Mouse (Mus musculus) heart, adult 18-20 months (tissue): ENCODE measurements around the gene Hpse. TPM values are rescaled to one million over a fixed set of nuclear protein-coding genes. Genes with fewer than 3 reads are reported as not detected.

Experiments
- DNase-seq, 2 experiments: peaks; one replicate each; pipeline ENCODE4 v3.0.0; 2021 to 2022; ENCODE audit warnings: mixed read lengths in 1 of 2
- long read RNA-seq, 2 experiments: library from polyadenylated mRNA; stranded (forward); transcript quantifications; one replicate each; pipeline ENCODE4 v2.0.0; 2021
- total RNA-seq, 2 experiments: library from RNA; stranded (reverse); gene quantifications; 2 replicates each; pipeline ENCODE4 v1.2.3; 2021

The Hpse gene
- total RNA-seq, result 1 to 10 TPM; 1.0 to 1.8 TPM
- long read RNA-seq, experiment 1, result 0 reads
- long read RNA-seq, experiment 2, result 0 reads

DNA sequence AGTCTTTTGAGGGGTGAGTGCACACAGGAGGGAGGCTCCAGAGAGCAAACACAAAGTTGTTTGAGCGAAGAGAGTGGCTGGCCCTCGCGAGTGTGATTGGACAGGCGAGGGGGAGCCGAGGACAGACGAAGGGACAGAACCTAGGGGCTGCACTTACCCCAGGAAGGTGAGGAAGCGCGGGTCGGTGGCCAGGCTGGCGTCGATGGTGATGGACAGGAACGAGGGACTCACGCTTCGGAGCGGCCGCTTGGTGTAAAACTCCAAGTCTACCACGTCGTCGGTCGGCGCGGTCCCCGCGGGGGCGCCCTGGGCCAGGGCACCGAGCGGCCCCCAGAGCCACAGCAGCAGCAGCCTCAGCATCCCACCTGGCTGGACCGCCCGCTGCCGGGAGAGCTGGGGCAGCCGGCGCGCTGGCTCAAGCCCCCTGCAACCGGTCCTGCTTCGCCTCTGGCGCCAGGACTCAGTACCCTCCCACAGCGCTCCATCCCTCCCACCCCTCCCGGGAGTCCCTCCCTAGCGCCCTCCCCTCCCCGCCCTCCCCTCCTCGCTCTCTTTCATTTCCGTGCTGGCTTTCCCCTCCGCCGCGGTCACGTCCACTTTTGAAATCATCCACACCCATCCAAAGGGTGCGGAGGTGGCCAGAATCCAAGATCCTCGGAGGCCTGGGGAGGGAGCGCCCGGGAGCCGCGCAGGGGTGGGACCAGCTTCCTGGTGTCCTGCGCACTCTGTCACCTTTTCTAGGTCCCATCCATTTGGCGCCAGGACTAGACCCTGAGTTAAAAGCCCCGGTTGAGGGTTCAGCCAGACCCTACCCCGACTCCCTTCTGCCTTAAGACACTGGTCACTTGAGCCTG is at the start of gene Hpse:
Gene Hpse (minus strand): TSS at position 482 of the 854 bp plus-strand sequence.
- DNase-seq, result peak; percentile 68 to 76

DNA sequence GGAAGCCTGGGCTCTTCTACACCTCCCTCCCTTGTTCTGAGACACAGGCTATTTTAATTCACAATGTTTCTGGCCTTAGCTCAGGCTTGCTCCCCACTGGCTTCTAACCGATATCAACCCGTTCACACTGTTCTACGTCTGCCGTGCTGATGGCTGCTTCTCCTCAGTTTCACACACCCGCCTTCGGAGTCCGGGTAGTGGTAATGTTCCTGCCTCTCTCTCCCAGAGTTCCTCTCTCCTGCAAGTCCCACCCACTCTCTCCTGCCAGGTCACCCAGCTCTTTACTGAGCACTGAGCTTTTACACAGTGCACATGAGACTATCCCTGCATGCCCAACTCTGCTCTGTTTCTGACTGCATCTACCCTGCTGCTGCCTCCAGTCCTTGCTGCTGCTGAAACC is 46.5 kb upstream of the Hpse start:
- DNase-seq, result no peak

DNA sequence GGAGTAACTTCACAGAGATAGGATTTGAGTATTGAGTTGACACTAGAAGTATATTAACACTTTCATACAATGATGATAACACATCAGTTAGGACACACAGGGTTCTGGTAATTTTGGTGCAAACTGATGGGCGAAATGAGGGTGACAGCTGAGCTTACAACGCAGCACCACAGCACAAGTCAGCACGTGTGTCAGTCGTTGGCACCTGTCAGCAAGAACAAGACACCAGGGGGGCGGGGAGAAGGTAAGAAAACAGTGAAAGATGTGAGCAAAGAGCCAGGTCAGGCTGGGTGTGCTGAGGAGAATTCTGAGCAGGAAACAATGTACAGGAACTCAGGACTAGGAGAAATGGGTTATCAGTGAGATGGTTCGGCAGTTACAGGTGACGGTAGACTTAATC is 42.2 kb upstream of the Hpse start:
- no peak for DNase-seq

DNA sequence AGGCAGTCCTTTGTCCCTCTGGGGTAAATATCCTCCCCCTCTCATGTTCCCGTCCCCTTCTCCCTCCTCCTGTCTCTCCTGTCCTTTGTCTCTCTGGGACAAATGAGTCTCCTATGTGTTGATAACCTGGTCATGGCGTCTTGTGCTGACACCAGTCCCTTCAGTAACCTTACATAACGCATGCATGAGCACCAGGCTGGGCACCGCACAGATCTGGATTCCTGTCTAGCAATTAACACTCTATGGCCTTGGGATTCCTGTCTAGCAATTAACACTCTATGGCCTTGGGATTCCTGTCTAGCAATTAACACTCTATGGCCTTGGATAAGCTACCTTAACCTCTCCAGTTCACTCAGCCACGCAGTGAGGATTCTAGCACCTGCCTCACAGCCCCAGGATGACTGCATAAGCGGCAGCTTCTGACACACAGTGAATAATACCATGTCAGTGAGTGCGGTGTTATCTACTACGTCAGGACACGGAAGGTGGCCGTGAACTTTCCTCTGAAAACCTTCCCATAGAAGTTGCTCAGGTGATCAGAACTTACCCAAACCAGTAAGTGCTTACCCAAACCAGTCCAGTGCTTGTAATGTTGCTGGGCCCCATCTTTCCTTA is 40.6 kb upstream of the Hpse start:
- no peak for DNase-seq

DNA sequence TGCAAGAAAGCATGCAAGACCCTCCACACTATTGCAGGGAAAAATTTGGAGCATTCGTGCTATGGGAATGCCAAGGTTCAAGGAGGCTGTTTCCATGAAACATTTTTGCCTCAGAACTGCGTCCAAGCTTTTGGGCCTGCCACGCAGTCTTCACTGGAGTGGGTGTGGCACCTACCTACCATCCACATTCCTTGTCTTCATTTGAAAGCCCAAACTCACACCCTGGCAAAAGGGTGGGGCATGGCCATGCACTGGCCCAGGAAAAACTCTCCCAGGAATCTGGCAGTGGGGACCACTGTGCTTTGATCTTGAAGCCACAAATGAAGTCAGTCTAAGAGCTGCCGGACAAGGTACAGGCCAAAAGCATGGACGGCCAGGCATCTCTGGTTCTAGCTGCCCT is 38.6 kb upstream of the Hpse start:
- DNase-seq, result no peak

DNA sequence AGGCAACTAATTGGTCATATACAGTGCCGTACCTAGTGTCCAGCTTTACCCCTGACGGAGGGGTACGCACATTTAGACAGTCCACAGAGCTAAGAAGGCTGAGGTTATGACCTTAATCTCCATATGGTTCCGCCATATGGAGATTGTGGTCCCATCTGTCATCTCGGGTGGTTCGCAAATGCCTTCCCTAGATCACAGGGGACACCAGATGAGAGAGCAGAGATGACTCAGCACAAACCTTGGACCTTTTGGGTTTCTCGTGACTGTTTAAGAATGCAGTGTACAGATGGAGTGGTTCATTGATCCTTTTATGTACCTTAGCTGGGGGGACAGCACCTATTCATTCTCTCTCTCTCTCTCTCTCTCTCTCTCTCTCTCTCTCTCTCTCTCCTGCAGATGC is 33.9 kb upstream of the Hpse start:
- no peak for DNase-seq

DNA sequence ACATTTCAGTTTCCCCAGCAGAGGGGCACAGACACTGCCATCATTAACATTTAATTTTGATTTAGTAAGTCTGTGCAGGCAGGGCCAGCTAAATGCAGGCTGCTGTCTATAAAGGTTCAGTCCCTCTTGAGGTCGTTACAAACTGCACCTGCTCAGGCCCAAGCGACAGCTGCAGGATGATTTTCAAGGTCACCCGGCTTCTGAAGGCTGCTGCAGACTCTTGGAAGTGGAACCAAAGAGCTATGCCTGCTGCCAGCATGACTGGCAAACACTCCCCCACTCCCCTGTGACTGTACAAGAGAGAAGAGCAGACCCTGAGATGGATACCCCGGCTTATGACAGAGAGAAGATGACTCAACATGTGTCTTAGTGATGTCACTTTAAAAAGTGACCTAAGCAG is 32.1 kb upstream of the Hpse start:
- DNase-seq, result no peak

DNA sequence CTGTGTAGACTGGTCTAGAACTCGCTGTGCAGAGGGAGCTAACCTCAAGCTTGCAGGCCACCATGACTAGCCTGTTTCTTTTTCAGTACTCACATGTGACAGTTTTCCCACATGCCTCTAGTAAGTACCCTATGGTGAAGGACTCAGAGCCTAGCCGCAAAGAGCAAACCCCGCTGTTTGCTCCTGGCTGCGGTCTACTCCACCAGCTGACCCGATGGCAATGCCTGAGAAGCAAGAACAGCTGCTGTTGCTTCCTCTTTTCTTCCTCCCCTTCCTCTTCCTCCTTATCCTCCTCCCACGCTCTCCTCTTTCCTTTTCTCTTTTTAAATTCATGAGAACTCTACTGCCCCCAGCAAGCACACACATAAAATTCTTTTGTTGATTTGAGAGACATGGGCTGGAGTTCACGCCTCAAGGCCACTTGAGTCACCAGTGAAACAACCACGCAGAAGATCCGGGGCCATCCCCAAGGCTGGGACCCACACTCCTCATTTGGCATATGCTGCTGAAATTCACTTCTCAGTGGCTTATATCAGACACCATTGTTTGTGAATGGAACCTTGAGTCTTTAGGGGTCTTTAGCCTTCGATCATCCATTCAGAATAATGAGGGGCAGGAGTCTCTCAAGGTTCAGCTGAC is 31.2 kb upstream of the Hpse start:
- peak in 1 of 2 experiments; percentile 10 for DNase-seq

DNA sequence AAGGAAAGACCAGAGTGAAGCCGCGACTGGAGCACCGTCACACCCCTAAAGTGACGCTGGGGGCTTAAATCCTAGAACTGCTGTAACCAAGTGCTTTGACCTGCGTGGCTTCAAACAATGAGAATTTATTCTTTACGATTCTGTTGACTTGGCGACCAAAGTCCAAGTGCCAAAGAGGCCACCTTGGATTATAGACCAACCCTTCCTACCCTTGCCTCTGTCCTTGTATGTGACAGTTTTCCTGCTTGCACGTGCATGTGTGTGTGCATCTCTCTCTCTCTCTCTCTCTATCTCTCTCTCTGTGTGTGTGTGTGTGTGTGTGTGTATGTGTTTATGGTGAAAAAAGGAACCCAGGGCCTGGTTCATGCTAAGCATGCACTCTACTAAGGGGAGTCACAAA is 19.3 kb upstream of the Hpse start:
- DNase-seq, result no peak

DNA sequence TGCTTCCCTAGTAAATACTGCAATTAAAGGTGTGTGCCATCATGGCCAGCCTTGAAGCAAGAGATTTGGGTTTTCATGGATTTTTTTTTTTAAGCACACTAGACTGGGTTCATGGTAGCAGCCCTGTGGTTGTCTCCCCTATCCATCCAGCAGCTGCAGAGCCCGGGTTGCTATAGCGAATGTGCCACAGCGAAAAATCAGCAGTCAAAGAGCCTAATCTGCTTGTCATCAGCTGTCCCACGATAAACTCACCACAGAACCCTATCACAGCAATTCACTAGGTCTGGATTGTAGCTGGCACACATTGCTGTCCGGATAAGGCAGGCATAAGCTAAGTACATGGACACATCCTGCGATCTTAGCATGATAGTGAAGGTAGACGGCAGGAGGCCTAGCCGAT is 17.4 kb upstream of the Hpse start:
- no peak for DNase-seq

DNA sequence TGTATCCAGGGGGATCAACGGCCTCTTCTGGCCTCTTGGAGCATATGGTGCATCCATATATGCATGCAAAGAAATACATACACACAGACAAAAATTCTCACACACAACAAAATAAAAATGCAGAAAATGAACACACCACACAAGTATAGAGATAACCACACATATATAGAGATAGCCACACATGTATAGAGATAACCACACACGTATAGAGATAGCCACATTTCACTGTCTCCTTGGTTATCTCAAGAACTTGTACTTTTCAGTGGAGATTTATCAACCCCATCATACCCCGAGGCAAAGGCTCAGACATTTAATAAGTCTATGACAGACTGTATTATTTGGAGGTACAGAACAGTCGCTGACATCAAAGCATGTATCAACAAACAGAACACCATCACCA is 15.0 kb upstream of the Hpse start:
- no peak for DNase-seq

DNA sequence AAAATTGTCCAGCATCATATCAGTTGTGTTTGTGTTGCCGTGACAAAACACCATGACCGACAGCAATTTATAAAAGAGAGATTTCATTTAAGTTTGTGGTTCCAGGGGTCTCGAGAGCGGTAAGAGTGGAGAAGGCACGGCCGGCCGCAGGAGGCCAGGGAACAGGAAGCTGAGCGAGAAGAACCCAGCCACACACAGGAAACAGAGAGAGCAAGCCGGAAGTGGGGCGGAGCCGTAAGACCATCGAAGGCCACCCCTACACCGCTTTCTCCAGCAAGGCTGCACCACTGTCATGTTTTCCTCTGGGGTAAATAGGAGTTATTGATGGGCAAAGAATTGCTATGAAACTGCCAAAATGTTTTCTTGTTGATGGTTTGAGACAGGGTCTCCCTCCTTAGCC is 9.2 kb upstream of the Hpse start:
- peak in 1 of 2 experiments; percentile 31 for DNase-seq

DNA sequence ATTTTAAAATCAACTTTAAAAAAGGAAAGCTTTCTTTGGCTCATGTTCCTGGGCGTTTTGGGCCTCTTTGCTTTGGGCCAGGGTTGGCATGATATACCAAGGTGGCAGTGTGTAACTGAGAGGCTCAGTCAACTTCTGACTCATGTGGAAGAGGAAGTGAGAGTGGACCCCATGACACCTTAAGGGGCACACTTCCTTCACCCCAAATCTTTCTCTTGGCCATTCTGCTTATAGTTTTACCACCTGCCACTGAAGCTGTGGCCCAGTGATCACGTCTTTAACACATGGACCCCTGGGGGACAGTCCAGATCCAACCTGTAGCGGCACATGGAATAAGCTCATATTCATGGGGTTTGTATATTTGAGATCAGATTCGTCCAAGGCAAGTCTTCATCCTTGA is 6.5 kb upstream of the Hpse start:
- DNase-seq, result no peak

DNA sequence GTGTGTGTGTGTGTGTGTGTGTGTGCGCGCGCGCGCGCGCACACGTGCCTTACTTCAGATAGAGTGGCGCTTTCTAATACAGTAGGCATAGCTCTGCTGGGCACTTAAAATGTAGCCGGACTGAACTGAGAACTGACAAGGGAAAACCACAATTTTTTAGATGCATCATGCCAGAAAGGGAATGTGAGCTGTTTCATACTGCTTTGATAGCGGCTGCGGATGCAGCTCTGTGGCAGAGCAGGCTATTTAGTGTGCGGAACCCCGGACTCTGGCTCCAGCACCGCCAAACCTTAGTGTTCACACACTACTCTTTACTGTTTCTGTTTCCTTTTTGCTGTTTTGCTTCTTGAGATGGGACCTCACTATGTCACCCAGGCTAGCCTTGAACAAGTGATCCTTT is 2.8 kb downstream of the Hpse start:
- DNase-seq, result no peak

DNA sequence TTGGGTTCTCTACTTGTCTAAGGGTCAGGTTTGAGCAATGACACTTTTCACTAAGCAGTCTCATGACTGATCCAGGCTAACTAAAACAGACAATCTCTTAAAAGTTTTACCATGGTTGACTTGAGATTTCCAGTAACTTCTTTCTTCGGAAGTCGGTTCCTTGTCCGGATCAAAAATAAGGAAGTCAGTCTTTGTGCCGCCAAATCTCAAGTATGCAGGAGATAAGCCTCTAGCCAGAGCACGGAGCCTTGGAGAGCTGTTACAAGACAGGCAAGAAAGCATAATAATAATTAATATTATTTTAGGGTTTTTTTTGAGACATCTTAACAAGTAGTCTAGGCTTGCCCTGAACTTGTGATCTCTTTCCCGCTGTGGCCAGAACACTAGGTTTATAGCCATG is 8.3 kb downstream of the Hpse start:
- no peak for DNase-seq

DNA sequence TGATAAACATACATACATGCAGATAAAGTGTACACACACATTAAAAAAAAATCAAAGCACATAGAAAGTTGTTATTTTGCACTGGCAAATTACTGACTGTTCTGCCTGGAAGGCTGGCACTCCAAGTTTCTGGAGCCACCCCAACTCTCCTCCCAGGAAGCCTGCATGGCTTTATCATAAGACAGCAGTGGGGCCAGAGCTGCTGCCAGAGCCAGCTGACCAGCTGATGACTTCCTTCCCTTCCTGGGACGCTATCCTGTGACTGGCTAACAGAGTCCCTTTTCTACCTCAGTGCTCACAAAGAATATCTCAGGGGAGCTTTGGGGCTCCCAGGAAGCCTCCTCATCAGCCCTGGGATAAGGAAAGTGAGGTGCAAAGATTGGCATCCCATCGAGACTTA is 9.5 kb downstream of the Hpse start:
- DNase-seq, result peak; percentile 41 to 49

DNA sequence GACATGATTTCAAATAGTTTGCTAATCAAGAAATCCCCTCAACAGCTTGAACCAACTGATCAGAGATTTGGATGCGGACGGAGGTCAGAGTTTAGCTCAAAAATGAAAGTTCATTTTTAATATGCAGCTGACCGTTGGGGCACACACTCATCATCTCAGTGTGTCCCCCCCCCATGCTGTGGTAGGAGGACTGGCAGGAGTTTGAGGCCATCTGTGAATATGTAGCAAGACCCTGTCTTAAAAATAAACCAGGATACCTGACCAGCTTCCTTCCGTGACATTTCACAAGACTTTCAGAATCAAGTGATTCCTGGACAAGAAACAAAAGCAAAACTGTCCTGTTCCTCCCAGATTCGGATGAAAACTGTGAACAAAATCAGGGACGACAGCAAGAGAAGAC is 10.5 kb downstream of the Hpse start:
- DNase-seq, result no peak

DNA sequence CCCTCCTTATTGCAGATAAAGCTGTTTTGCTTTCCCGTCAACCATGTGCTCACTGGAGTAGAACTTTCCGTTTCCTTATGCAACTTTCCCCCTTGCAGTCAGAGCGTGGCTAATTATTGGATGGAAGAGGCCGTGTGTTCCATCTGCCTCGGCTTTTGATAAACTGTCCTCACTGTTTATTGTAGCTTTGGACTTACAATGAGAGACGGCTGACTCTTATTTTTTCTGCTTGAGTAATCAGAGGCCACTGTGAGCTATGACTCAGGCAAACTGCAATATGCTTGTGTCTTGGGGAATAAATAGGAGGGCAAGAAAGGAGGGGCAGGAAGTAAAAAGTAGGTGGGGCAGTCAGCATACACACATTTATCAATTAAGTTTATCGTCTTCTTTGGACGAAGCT is 12.8 kb downstream of the Hpse start:
- DNase-seq, result no peak

DNA sequence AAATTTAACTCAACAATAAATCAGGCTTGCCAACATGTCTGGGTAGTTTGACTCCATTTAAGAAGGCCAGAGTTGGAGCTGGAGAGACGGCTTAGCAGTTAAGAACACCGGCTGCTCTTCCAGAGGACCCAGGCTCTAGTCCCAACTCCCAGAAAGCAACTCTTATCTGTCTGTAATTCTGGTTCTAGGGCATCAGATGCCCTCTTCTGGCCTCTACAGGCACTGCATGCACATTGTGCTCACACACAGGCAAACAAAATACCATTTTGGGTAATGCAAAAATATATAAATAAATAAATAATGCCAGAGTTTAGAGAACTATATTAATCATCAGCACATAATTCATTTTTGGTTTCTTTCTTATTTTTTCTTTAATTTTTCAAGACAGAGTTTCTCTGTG is 15.2 kb downstream of the Hpse start:
- no peak for DNase-seq

DNA sequence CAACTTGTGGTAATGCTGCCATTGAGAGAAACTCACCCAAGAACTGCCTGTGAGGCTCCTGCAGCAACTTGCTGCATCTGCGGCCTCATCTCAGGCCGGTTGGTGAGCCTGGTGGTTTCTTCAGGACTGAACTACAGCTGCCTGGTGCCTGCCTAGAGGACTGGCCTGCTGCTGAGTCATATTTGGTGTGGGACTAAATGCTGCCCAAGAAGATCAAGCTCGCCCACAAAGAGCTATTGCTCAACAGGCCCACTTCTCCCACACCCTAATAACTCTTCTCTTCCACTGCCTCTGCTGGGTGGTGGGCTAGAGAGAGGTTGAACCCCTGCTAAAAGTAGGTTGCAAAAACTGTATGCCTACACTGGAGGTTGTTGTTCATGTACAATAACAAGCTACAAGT is 17.2 kb downstream of the Hpse start:
- no peak for DNase-seq

DNA sequence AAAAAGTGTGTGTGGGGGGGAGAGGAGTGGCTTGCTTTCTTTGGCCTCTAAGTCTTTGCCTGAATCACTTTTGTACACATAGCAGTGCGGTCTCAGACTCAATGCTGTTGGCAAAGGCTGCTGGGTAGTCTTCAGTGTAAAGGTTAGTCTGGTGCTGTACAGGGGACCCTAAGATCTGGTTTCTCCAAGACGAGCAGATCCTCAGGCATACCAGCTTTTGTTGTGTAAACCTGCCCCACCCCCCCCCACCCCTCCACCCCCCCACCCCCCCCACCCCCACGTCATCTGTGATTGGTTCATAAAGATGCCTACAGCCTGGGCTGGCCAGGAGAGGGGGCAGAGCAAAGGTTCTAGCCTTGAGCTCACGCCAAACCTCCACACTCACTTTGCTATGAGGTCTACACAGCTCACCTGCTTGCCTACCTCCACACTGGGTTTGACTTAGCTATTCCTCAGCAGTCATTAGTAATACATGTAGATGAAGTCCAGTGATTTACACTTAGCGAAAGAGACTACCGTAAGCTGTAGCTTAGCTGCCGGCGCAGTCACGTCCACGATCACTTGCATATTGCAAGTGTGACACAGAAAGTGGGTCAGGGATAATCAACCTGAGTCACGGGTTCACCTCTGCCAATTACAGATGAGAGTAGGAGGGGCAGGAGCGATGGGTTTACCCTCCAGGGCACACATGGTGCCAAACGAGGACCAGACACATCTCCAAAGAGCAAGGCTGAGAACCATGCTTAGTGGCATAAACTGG is 18.5 kb downstream of the Hpse start:
- no peak for DNase-seq

DNA sequence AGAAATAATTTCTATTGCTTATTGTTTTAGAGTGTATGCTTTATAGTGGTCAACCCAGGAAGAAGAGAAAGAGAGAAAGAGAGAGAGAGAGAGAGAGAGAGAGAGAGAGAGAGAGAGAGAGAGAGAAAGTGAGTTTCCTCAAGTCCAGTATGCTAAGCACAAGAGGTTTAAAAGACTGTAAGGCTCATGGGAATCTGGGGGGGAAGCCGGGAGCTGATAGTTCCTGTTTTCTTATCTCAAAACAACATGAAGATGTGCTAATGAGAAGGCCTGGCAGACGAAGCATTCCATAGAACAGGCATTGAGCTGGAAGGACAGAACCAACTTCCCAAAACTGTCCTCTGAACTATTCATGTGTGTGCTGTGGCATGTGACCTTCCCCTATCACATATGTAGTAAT is 21.6 kb downstream of the Hpse start:
- DNase-seq, result no peak

DNA sequence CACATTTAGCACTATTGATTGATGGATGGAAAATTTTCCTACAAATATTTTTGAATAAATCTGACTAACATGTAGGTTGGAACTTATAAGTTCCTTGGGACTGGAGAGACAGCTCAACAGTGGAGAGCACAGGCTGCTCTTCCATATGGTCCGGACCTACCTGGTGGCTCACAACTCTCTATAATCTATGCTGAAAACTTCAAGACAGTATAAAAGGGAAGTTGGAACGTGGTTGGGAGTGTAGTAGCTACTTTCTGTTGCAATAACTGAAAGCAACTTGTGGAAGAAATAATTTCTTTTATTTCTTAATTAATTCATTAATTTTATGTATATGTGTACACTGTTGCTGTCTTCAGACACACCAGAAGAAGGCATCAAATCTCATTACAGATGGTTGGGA is 22.1 kb downstream of the Hpse start:
- no peak for DNase-seq
